Mouse (Mus musculus): ENCODE data around the gene Cfap126. TPM values are rescaled to one million over a fixed set of nuclear protein-coding genes. Genes with fewer than 3 reads are reported as not detected.

The Cfap126 gene
- polyA plus RNA-seq, 1 experiment from 2014 or later = 8.7 TPM

DNA sequence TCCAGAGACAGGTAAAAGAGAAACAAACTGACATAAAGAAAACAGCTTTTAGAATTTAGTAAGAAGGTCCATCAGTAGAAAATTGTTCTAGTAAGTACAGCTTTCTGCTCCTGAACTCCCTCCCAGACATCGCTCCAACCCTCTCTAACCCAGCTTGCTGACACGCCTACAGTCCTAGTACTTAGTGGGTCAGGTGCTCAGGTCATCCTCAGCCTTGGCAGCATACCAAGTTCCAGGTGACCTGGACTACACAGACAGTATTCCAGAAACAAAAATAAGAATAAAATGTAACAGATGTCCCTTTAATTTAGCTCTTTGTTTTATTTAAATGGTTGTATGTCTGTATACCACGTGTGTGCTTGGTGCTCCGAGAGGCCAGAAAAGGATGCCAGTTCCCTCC, 38.2 kb downstream of the Cfap126 start:
- no peak overlapping the region for H3K27ac ChIP-seq (ENCODE audit: low read depth, low read length)
- WGBS = 91% methylated on average over 4 of the region's 4 CpGs
- no peak for DNase-seq (ENCODE audit: low spot score)

DNA sequence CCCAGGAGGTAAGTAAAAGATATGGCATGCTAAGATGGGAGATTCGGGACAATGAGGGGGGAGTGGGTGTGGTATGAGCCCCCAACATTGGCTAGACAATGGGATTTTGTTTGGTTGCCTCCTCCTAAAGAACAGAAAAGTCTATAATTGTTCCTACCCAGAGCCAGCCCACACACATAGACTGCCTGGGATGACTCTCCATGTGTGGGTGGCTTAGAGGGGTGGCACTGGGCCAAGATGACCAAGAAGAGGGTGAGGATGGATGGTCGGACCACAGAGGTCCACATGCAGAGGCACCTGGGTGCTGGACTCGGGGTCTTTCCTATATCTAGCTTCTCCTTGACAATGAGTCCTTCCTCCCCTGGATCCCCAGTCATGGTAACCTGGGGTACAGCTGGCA, 42.9 kb downstream of the Cfap126 start:
- H3K4me2 ChIP-seq (replicated peaks; ENCODE audit: low read depth, low read length) = no peak overlapping the region
- peaks cover 15% of the 10 kb centered on the region for H3K27me3 ChIP-seq (ENCODE audit: control insufficient read depth, insufficient read depth, low read length)
- 76% methylated on average over 3 of the region's 3 CpGs for WGBS
- H3K9me3 ChIP-seq (ENCODE audit: control insufficient read depth, low read length) = no peaks in the 10 kb centered on the region
- peaks cover 2% of the 10 kb centered on the region; the same call in 1 of the 2 replicates for H3K4me1 ChIP-seq (replicated peaks; ENCODE audit: control insufficient read depth, insufficient read depth, low read length)
- no peaks in the 10 kb centered on the region for H3K36me3 ChIP-seq (ENCODE audit: control insufficient read depth, insufficient read depth, low read length)
- H3K27ac ChIP-seq (ENCODE audit: low read depth, low read length) = no peak overlapping the region
- no peak overlapping the region for H3K9ac ChIP-seq (ENCODE audit: low read depth, low read length)
- H3K4me3 ChIP-seq (ENCODE audit: low read depth, low read length) = no peak overlapping the region
- DNase-seq (ENCODE audit: low spot score) = no peak
- no peak for ATAC-seq (ENCODE audit: low FRiP score)

More for the DNA sequence above, 38.2 kb downstream of the Cfap126 start:
- Histone ChIP-seq H3K4me2 (replicated peaks; ENCODE audit: low read depth, low read length) (no peak overlapping the region), H3K36me3 (ENCODE audit: control insufficient read depth, insufficient read depth, low read length) (no peaks in the 10 kb centered on the region), H3K4me3 (ENCODE audit: low read depth, low read length) (no peak overlapping the region), H3K27me3 (ENCODE audit: control insufficient read depth, insufficient read depth, low read length) (no peaks in the 10 kb centered on the region), H3K4me1 (replicated peaks; ENCODE audit: control insufficient read depth, insufficient read depth, low read length) (no peaks in the 10 kb centered on the region), H3K9ac (ENCODE audit: low read depth, low read length) (no peak overlapping the region), H3K9me3 (ENCODE audit: control insufficient read depth, low read length) (no peaks in the 10 kb centered on the region)
- no peak for ATAC-seq (ENCODE audit: low FRiP score)

DNA sequence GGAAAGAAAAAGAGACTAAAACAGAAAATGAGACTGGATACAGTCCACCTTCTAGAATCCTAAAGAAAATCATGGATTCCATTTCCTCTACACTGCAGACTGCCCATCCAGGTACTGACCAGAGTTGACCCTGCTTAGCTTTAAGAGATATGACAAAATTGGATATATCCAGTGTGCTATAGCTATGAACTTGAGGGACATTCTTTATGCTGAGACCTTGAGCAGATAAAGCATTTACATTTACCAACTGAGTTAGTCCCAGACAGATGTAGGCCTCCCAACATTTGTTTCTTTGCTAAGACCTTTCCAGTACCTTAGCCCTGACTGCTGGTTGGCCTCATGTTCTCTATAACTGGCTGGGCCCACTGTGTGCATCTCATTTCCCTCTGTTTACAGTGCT, 44.2 kb downstream of the Cfap126 start:
- Histone ChIP-seq H3K9me3 (ENCODE audit: control insufficient read depth, low read length) (no peaks in the 10 kb centered on the region), H3K4me1 (replicated peaks; ENCODE audit: control insufficient read depth, insufficient read depth, low read length) (peaks cover 2% of the 10 kb centered on the region; the same call in 1 of the 2 replicates), H3K4me2 (replicated peaks; ENCODE audit: low read depth, low read length) (no peak overlapping the region), H3K27ac (ENCODE audit: low read depth, low read length) (no peak overlapping the region), H3K4me3 (ENCODE audit: low read depth, low read length) (no peak overlapping the region), H3K27me3 (ENCODE audit: control insufficient read depth, insufficient read depth, low read length) (peaks cover 15% of the 10 kb centered on the region), H3K36me3 (ENCODE audit: control insufficient read depth, insufficient read depth, low read length) (no peaks in the 10 kb centered on the region), H3K9ac (ENCODE audit: low read depth, low read length) (no peak overlapping the region)
- DNase-seq (ENCODE audit: low spot score) (no peak), ATAC-seq (ENCODE audit: low FRiP score) (no peak)

DNA sequence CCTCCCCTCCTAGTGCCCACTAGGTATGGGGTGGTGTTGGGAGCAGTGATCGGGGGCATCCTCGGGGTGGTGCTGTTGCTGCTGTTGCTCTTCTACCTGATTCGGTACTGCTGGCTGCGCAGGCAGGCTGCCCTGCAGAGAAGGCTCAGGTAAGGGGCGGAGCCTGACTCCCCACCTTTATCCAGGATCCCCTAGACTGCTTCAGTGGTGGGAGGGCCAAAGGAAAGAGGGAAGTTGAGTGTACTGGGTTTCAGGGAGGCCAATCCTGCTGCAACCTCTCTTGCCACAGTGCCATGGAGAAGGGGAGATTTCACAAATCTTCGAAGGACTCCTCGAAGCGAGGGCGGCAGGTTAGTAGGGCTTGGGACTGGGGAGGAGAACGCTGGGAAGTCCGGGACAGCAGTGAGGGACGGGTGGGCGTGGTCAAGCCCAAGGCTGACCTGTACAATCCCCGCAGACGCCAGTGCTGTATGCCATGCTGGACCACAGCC, 45.8 kb downstream of the Cfap126 start:
- Histone ChIP-seq H3K27me3 (ENCODE audit: control insufficient read depth, insufficient read depth, low read length) (peaks cover 15% of the 10 kb centered on the region), H3K9ac (ENCODE audit: low read depth, low read length) (0 out of 2 replicates have a peak overlapping the region, but pooled peaks have one; percentile 1), H3K4me1 (replicated peaks; ENCODE audit: control insufficient read depth, insufficient read depth, low read length) (peaks cover 2% of the 10 kb centered on the region; the same call in 1 of the 2 replicates), H3K4me3 (ENCODE audit: low read depth, low read length) (0 out of 2 replicates have a peak overlapping the region, but pooled peaks have one; percentile 2), H3K27ac (ENCODE audit: low read depth, low read length) (no peak overlapping the region), H3K4me2 (replicated peaks; ENCODE audit: low read depth, low read length) (peak overlapping the region; percentile 31), H3K36me3 (ENCODE audit: control insufficient read depth, insufficient read depth, low read length) (no peaks in the 10 kb centered on the region), H3K9me3 (ENCODE audit: control insufficient read depth, low read length) (no peaks in the 10 kb centered on the region)
- no peak for ATAC-seq (ENCODE audit: low FRiP score)
- 5% methylated on average over 15 of the region's 15 CpGs for WGBS
- peak; percentile 26 for DNase-seq (ENCODE audit: low spot score)

DNA sequence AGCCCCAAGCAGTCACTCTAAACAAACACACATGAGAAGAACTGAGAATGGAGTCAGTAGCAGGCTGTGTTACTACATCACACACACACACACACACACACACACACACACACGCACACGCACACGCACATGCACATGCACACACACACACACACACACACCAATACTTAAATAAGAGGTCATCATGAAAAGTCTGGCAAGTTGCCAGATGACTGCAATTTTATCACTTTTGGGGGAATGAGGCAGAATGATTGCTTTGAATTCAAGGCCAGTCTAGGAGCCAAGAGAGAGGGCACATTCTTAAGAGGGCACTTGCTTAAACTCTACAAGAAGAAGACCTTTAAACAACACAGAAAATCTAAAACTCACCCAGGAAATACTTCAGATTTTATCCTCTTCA, 48.8 kb downstream of the Cfap126 start:
- H3K4me2 ChIP-seq (replicated peaks; ENCODE audit: low read depth, low read length) = no peak overlapping the region
- H3K9me3 ChIP-seq (ENCODE audit: control insufficient read depth, low read length) = no peaks in the 10 kb centered on the region
- ATAC-seq (ENCODE audit: low FRiP score) (no peak), DNase-seq (ENCODE audit: low spot score) (no peak)
- peaks cover 2% of the 10 kb centered on the region; the same call in 1 of the 2 replicates for H3K4me1 ChIP-seq (replicated peaks; ENCODE audit: control insufficient read depth, insufficient read depth, low read length)
- WGBS = 96% methylated on average over 3 of the region's 3 CpGs
- H3K27ac ChIP-seq (ENCODE audit: low read depth, low read length) = no peak overlapping the region
- H3K4me3 ChIP-seq (ENCODE audit: low read depth, low read length) = no peak overlapping the region
- no peaks in the 10 kb centered on the region for H3K36me3 ChIP-seq (ENCODE audit: control insufficient read depth, insufficient read depth, low read length)
- no peak overlapping the region for H3K9ac ChIP-seq (ENCODE audit: low read depth, low read length)
- peaks cover 15% of the 10 kb centered on the region for H3K27me3 ChIP-seq (ENCODE audit: control insufficient read depth, insufficient read depth, low read length)

DNA sequence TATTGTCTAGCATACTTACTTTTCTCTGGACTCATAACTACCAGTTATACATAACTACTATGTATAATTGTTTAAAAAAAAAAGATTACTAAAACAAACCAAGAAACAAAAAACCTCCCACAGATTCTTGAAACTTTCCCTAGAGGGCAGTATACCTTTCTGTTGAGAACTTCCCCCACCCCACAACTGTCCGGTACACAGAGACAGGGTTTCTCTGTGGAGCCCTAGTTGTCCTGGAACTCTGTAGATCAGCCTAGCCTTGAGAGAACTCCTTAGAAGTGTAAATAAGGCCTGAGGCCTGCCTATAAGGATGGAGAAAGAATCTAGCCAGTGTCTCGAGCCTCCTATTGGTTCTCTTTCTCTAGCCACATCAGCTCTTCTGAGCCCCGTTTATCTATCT, 50.5 kb downstream of the Cfap126 start:
- H3K27ac ChIP-seq (ENCODE audit: low read depth, low read length) = no peak overlapping the region
- 41% methylated on average over 3 of the region's 3 CpGs for WGBS
- no peaks in the 10 kb centered on the region for H3K36me3 ChIP-seq (ENCODE audit: control insufficient read depth, insufficient read depth, low read length)
- no peak overlapping the region for H3K4me3 ChIP-seq (ENCODE audit: low read depth, low read length)
- no peaks in the 10 kb centered on the region for H3K9me3 ChIP-seq (ENCODE audit: control insufficient read depth, low read length)
- DNase-seq (ENCODE audit: low spot score) (no peak), ATAC-seq (ENCODE audit: low FRiP score) (no peak)
- peaks cover 7% of the 10 kb centered on the region for H3K27me3 ChIP-seq (ENCODE audit: control insufficient read depth, insufficient read depth, low read length)
- no peak overlapping the region for H3K4me2 ChIP-seq (replicated peaks; ENCODE audit: low read depth, low read length)
- H3K9ac ChIP-seq (ENCODE audit: low read depth, low read length) = no peak overlapping the region
- H3K4me1 ChIP-seq (replicated peaks; ENCODE audit: control insufficient read depth, insufficient read depth, low read length) = peaks cover 2% of the 10 kb centered on the region; the same call in 1 of the 2 replicates

DNA sequence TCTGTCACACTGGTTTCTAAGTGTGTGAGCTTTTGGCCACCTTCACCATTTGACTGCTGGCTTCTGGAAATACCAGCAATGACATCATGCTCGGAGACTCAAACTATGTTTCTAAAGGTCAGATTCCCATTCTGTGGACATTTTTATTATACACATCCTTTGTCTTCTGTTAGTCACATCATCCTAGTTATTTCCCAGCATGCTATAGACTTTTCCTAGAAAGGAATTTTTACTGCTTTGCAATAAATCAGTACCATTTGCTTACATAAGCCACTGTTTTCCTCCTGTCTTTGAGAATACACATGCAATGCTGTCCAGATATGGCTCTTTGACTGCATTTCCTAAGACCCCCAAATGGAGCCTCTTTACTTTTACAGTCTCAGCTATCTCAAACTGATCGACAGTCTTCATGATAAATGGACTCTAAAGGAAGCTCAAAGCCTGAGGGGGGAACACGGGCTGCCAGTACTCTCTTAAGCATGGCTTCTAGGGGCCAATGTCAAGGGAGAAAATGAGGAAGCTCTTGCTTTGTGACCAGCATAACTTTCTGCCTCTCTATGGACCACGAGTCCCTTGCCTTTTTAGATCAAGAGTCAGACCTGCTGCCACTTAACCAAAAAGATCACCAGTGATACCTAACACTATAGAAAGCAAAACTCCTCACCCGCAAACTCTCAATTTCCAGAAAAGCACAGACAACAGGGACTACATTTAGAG, 52.1 kb downstream of the Cfap126 start:
- WGBS = 83% methylated on average over 5 of the region's 5 CpGs
- Histone ChIP-seq H3K27me3 (ENCODE audit: control insufficient read depth, insufficient read depth, low read length) (no peaks in the 10 kb centered on the region), H3K27ac (ENCODE audit: low read depth, low read length) (no peak overlapping the region), H3K4me1 (replicated peaks; ENCODE audit: control insufficient read depth, insufficient read depth, low read length) (no peaks in the 10 kb centered on the region), H3K4me3 (ENCODE audit: low read depth, low read length) (no peak overlapping the region), H3K9me3 (ENCODE audit: control insufficient read depth, low read length) (no peaks in the 10 kb centered on the region), H3K36me3 (ENCODE audit: control insufficient read depth, insufficient read depth, low read length) (no peaks in the 10 kb centered on the region), H3K4me2 (replicated peaks; ENCODE audit: low read depth, low read length) (no peak overlapping the region), H3K9ac (ENCODE audit: low read depth, low read length) (no peak overlapping the region)
- no peak for DNase-seq (ENCODE audit: low spot score)
- no peak for ATAC-seq (ENCODE audit: low FRiP score)

DNA sequence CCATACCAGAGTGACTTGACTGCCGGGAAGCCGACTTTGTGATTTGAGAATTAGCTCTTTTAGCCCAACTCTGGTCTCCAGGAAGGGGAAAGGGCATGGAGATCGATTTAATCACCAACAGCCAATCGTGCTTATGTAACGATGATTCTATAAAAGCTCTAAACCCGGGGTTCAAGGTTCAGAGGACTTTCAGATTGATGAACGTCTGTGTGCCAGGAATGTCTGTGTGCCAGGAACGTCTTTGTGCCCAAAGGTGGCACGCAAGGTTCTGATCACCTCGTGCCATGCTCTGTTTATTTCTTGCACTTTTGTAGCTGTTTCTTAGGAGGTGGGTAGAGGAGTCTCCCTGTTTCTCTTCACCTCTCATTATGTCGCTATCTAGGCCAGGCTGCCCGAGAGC, 55.2 kb downstream of the Cfap126 start:
- H3K27me3 ChIP-seq (ENCODE audit: control insufficient read depth, insufficient read depth, low read length) = no peaks in the 10 kb centered on the region
- H3K4me2 ChIP-seq (replicated peaks; ENCODE audit: low read depth, low read length) = no peak overlapping the region
- no peaks in the 10 kb centered on the region for H3K4me1 ChIP-seq (replicated peaks; ENCODE audit: control insufficient read depth, insufficient read depth, low read length)
- no peak for DNase-seq (ENCODE audit: low spot score)
- no peak overlapping the region for H3K9ac ChIP-seq (ENCODE audit: low read depth, low read length)
- H3K36me3 ChIP-seq (ENCODE audit: control insufficient read depth, insufficient read depth, low read length) = no peaks in the 10 kb centered on the region
- H3K27ac ChIP-seq (ENCODE audit: low read depth, low read length) = no peak overlapping the region
- H3K9me3 ChIP-seq (ENCODE audit: control insufficient read depth, low read length) = no peaks in the 10 kb centered on the region
- 89% methylated on average over 12 of the region's 12 CpGs for WGBS
- H3K4me3 ChIP-seq (ENCODE audit: low read depth, low read length) = no peak overlapping the region
- ATAC-seq (ENCODE audit: low FRiP score) = no peak

DNA sequence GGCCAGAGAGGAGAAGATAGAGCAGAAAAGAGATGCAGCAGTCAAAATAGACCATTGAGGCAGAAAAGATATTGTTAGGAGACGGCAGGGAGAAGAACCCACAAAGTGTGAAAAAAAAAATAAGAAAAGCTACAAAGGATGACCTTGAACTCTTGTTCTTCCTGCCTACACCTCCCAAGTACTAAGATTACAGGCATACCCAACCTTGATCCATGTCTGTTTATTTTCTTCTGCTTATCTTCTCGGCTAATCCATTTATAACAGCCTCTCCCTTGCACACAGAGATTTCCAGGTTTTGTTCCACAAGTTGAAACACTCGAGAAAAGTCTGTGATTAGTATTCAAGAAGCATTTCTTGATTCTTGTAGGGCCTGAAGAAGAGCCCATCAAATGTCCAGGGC, 56.2 kb downstream of the Cfap126 start:
- H3K4me2 ChIP-seq (replicated peaks; ENCODE audit: low read depth, low read length) = no peak overlapping the region
- no peaks in the 10 kb centered on the region for H3K27me3 ChIP-seq (ENCODE audit: control insufficient read depth, insufficient read depth, low read length)
- DNase-seq (ENCODE audit: low spot score) (no peak), ATAC-seq (ENCODE audit: low FRiP score) (no peak)
- WGBS = 72% methylated on average over 3 of the region's 3 CpGs
- no peaks in the 10 kb centered on the region for H3K9me3 ChIP-seq (ENCODE audit: control insufficient read depth, low read length)
- no peak overlapping the region for H3K9ac ChIP-seq (ENCODE audit: low read depth, low read length)
- H3K4me3 ChIP-seq (ENCODE audit: low read depth, low read length) = no peak overlapping the region
- H3K27ac ChIP-seq (ENCODE audit: low read depth, low read length) = no peak overlapping the region
- H3K4me1 ChIP-seq (replicated peaks; ENCODE audit: control insufficient read depth, insufficient read depth, low read length) = no peaks in the 10 kb centered on the region
- H3K36me3 ChIP-seq (ENCODE audit: control insufficient read depth, insufficient read depth, low read length) = no peaks in the 10 kb centered on the region
